Mouse (Mus musculus) stomach, postnatal 0 days (tissue): Measurements from ENCODE around the gene Ephb4.

Experiments used
- CTCF ChIP-seq: IDR thresholded peaks from 2 replicates; pipeline ENCODE4 v1.5.1; 2016; ENCODE audit warnings: antibody characterized with exemption, low read depth, mild to moderate bottlenecking, moderate library complexity
- EP300 ChIP-seq: optimal IDR thresholded peaks from 2 replicates; pipeline ENCODE3; 2016; ENCODE audit warnings: antibody characterized with exemption

DNA sequence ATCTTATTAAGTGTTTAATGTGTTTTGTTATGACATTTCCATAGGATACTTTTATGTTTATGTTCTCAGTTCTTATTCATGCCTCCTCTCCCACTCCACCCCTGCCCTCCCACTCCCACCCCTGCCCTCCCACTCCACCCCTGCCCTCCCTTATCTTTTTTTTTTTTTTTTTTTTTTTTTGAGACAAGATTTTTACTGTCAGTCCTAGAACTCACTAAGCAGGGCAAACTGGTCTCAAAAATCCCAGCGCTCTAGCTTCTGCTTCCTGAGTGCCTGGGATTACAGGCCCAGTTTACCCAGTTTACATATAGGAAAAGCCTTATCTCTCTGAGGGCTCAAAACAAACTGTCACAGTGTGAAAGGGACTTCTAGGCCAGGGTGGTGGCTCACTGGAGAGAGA lies 3.5 kb upstream of the Ephb4 start:
- no peak for TF ChIP-seq CTCF
- TF ChIP-seq EP300 = no peak
